Mouse (Mus musculus) megakaryocyte, embryonic 14.5 days (primary cell): ENCODE results near the gene Ubqln1.

Source experiments
- FLI1 ChIP-seq: IDR thresholded peaks from 2 replicates; pipeline ENCODE4 v1.6.1; 2012; ENCODE audit warnings: low read length, inconsistent platforms, mixed read lengths
- GATA1 ChIP-seq: IDR thresholded peaks from 3 replicates; pipeline ENCODE4 v1.6.1; 2012; ENCODE audit warnings: mixed read lengths, low read length, inconsistent platforms, borderline replicate concordance

DNA sequence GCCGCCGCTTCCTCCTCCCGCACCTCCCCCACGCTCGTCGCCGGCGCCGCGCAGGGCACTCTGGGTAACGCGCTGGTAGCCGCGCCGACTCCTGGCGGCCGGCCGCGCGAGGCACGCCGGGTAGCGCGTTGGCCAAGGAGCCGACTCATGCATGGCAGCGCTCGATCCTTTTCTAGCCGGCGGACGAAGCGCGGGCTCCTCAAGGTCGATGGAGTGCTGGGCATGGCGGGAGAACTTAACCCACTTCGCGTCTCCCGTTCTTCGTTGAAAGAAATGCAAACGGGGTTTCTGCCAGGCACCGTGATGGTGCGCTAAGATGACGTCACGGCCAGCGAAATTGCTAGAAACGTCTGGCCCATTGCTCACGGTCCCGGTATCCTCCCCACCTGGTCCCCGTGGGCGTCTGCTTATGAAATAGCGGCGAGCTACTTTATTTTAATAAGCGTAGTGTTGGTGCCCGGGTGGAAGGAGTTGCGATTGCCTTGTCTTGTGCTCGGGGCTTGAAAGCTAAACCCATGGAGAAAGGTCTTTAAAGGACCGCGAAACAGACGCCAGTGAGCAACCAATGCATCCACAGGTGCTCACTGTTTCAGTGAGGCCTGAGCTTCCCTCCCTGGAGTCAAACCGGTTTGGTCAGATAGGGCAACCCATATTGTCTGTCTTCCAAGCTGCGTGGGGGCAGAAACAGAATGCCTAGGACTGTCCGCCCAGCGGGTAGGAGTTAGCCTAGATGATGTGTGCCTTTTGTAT is at the start of gene Ubqln1:
- no peak for TF ChIP-seq GATA1
- TF ChIP-seq FLI1: no peak
